Mouse (Mus musculus): ENCODE results near the gene H1fx. TPM values are rescaled to one million over a fixed set of nuclear protein-coding genes. Genes with fewer than 3 reads are reported as not detected.
A peak's percentile ranks its signal among the peaks of the same experiment; 100 is the strongest.
"Not testable (repeated sequence)": the region's sequence is repeated elsewhere in the genome, so short reads cannot be mapped to it uniquely, and the experiment has no call there.

H1fx gene
- 0.45 and 3.4 TPM in 2 replicates for total RNA-seq (2017)

DNA sequence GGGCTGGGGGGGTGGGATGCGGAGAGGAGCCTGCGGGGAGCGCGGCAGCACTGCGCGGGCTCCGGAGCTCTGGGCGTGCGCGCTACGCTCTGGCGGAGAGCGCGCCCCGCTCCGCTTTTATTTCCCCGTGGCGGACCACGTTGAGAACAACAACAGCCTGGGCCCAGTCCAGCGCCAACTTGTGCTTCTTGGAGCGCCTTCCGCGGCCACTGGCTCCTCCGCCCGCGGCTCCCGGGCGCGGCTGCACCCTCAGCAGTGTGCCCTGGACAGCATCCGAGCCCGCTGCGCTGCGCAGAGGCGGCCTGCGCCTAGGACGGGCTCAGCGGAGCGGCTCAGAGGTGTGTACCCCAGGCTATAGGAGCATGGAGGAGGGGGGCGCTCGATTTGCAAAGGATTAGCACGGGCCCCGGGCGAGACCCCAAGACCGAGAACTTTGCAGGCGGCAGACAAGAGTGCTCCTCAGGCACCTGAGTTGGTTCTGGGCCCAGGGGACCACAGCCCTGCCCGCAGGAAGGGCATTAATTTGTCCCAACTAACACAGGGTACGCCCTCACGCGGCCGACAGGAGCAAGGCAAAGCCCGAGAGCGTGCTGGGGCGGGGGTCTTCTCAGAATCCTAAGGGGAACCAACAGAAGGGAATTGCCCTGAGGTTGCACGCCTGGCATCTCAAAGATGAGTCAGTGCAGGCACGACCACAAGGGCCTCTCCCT lies at the start of gene H1fx:
TSS of gene H1fx (minus strand) at position 91 of the 710 bp plus-strand sequence.
- peak; percentile 23 to 42 for ATAC-seq (replicated peaks in 1 of 2; ENCODE audit: insufficient read depth in 1 of 2, low FRiP score in 2 of 2, low TSS enrichment in 1 of 2, low read depth in 1 of 2, poor library complexity in 2 of 2, severe bottlenecking in 2 of 2)

- no peak; a peak in 1 of 4 replicates for ATAC-seq (replicated peaks in 1 of 2; ENCODE audit: insufficient read depth in 1 of 2, low FRiP score in 2 of 2, low TSS enrichment in 1 of 2, low read depth in 1 of 2, poor library complexity in 2 of 2, severe bottlenecking in 2 of 2)
These were observed 49.0 kb upstream of the H1fx start for GRCm38 (mm10) chr6:88030432-88030831.

DNA sequence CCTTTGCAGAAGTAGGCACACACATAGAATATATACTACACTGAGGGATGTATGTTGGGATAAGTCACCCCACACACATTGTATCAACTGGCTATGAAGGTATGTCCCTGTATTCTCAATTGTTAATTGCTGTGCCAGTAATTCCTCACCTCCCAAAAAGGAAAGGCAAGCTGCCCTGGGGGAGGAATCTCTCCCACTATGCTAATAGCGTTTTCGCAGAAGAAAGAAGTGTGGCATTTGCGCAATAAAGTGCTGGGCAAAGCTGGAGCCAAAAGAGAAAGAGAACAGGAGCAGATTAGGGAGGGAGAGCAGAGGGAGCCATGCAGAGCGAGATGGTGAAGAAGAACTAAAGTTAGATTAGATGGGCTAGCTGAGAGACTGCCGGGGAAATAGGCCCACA lies 46.0 kb upstream of the H1fx start:
- ATAC-seq (replicated peaks in 1 of 2; ENCODE audit: insufficient read depth in 1 of 2, low FRiP score in 2 of 2, low TSS enrichment in 1 of 2, low read depth in 1 of 2, poor library complexity in 2 of 2, severe bottlenecking in 2 of 2), result no peak

DNA sequence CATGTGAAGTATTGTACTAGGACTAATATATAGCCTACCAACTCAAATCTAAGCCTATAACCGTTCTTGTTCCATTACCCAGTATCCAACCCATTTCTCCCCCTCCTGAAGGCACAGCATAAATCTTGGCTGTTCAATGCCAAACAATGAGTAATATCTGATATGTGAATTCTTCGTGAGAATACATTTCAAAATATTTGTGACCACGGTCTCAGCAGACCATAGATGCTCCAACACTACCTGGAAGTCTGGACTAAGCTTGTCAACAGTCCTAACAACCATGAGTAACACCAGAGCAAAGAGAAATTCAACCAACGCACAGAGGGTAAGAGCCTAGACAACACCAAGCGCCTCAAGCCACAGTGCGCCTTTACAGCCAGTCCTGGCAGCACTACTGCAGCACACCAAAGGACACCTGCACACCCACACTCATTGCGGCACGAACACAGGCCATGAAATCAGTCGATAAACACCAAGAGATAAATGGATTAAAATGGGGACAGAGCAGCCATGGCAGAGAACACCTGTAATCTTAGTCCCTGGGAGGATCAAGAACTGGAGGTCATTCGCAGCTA lies 42.0 kb upstream of the H1fx start:
- ATAC-seq (replicated peaks in 1 of 2; ENCODE audit: insufficient read depth in 1 of 2, low FRiP score in 2 of 2, low TSS enrichment in 1 of 2, low read depth in 1 of 2, poor library complexity in 2 of 2, severe bottlenecking in 2 of 2), result no peak

DNA sequence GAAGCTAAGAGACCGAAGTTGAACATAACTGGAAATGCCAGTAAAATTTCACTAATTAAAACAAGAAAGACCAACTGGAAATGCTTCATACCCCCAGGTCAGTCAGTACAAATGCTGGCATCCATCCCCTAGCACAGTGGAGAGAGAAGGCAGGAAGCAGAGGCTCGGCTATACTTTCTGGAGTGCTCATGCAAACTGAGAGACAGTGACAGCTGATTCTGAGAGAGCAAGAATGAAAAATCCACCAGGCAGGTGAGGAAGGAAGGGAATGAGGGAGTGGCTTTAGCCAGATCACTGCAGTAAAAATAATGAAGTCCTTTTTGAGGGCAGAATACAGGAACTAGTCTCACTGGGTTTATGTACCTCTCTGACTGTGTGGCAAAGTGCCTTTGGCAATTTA lies 37.7 kb upstream of the H1fx start:
- no peak for ATAC-seq (replicated peaks in 1 of 2; ENCODE audit: insufficient read depth in 1 of 2, low FRiP score in 2 of 2, low TSS enrichment in 1 of 2, low read depth in 1 of 2, poor library complexity in 2 of 2, severe bottlenecking in 2 of 2)

GRCm38 (mm10) chr6:88017821-88018220 lies 36.4 kb upstream of the H1fx start:
- ATAC-seq (replicated peaks in 1 of 2; ENCODE audit: insufficient read depth in 1 of 2, low FRiP score in 2 of 2, low TSS enrichment in 1 of 2, low read depth in 1 of 2, poor library complexity in 2 of 2, severe bottlenecking in 2 of 2), result no peak

DNA sequence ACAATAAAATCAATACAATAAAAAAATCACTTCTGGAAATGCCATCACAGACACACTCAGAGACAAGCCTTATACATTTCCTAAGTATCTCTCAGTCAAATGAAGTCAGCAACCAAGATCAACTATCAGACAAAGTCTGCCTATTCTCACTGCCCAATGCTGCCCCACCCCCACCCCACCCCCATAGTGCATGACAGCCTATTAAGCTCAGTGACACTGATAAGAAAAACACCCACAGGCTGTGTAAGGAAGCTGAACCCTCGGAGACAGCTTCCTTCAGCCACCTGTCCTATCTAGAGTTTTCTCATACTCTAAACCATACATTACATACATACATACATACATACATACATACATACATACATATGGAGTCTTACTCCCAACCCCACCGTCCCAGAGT lies 34.4 kb upstream of the H1fx start:
- ATAC-seq (replicated peaks in 1 of 2; ENCODE audit: insufficient read depth in 1 of 2, low FRiP score in 2 of 2, low TSS enrichment in 1 of 2, low read depth in 1 of 2, poor library complexity in 2 of 2, severe bottlenecking in 2 of 2), result no peak

GRCm38 (mm10) chr6:88013456-88013855 lies 32.0 kb upstream of the H1fx start:
- no peak for ATAC-seq (replicated peaks in 1 of 2; ENCODE audit: insufficient read depth in 1 of 2, low FRiP score in 2 of 2, low TSS enrichment in 1 of 2, low read depth in 1 of 2, poor library complexity in 2 of 2, severe bottlenecking in 2 of 2)

GRCm38 (mm10) chr6:88012601-88013000 lies 31.2 kb upstream of the H1fx start:
- ATAC-seq (replicated peaks in 1 of 2; ENCODE audit: insufficient read depth in 1 of 2, low FRiP score in 2 of 2, low TSS enrichment in 1 of 2, low read depth in 1 of 2, poor library complexity in 2 of 2, severe bottlenecking in 2 of 2), result no peak

- ATAC-seq (replicated peaks in 1 of 2; ENCODE audit: insufficient read depth in 1 of 2, low FRiP score in 2 of 2, low TSS enrichment in 1 of 2, low read depth in 1 of 2, poor library complexity in 2 of 2, severe bottlenecking in 2 of 2), result not testable (repeated sequence)
These were observed 29.7 kb upstream of the H1fx start for GRCm38 (mm10) chr6:88011106-88011505.

- ATAC-seq (replicated peaks in 1 of 2; ENCODE audit: insufficient read depth in 1 of 2, low FRiP score in 2 of 2, low TSS enrichment in 1 of 2, low read depth in 1 of 2, poor library complexity in 2 of 2, severe bottlenecking in 2 of 2), result no peak
These were observed 27.8 kb upstream of the H1fx start for GRCm38 (mm10) chr6:88009209-88009608.

DNA sequence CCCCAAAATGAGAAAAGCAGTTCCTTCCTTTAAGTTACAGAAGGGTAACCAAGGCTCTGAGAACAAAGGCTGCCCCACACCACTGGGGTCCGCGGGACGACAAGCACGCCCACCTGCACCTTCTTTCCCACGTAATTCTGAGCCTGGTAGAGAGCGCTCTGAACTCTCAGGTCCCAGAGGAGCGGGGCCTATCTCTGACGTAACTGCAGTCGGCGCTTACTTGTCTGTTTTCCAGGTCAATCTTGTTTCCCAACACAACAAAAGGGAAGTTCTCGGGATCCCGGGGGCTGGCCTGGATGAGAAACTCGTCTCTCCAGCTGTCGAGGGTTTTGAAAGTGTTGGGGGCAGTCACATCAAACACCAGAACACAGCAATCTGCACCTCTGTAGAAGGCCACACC lies 23.3 kb upstream of the H1fx start:
- ATAC-seq (replicated peaks in 1 of 2; ENCODE audit: insufficient read depth in 1 of 2, low FRiP score in 2 of 2, low TSS enrichment in 1 of 2, low read depth in 1 of 2, poor library complexity in 2 of 2, severe bottlenecking in 2 of 2), result not testable (repeated sequence)

DNA sequence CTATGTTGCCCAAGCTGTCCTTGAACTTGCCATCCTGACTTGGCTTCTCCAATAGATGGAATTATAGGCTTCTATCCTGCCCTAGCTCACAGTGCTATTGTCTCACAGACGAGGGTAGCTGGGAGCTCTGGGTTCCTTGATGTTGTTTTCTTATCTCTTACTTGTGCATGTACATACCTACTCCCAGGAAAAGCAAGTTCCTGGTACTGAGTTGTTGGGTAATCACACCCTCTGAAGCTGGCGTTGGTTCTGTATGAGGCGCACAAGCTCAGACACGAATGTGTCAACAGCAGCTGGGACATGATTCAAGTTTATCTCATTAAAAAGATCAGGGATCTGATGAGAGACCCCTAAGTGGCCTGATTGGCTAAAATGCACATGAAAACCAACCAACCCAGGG lies 22.0 kb upstream of the H1fx start:
- ATAC-seq (replicated peaks in 1 of 2; ENCODE audit: insufficient read depth in 1 of 2, low FRiP score in 2 of 2, low TSS enrichment in 1 of 2, low read depth in 1 of 2, poor library complexity in 2 of 2, severe bottlenecking in 2 of 2), result no peak

DNA sequence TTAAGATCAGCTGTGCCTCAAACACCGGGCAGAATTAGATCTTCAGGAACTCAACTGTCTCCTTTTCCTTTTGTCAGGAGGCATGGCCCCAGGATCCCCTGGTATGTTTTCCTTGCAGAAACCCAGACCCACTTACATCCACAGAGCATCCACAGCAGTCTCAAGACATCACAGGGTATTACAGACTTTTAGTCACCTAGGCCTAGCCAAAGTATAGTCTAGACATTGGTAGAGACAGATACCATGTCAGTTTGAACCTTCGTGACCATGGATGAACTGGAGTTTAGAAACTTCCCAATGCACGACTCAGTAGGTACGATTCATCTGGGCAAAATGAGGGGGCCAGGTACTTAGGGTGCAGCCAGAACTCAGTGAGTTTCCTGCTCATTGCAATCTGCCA lies 16.9 kb upstream of the H1fx start:
- ATAC-seq (replicated peaks in 1 of 2; ENCODE audit: insufficient read depth in 1 of 2, low FRiP score in 2 of 2, low TSS enrichment in 1 of 2, low read depth in 1 of 2, poor library complexity in 2 of 2, severe bottlenecking in 2 of 2), result no peak

DNA sequence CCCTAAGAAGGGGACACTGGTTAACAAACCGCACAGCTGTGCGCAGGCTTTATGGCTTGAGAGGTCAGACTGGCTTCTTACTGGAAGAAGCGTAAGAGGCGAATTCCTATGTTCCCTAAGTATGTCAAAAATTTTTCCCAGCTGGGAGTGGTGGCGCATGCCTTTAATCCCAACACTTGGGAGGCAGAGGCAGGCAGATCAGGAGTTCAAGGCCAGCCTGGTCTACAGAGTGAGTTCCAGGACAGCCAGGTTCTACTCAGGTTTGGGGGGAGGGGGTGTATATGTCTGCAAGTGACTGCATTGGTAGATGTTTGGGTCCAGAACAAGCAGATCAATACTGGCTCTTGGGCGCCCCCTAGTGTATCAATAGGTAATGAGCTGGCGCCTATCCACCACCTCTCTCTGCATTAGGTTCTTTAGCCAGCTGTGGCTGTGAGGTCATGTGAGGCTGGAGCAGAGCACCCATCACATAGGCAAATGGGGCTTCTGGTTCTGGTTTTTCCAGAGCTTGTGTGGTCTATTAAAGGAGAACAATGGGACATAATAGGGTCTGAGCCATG lies 16.3 kb upstream of the H1fx start:
- ATAC-seq (replicated peaks in 1 of 2; ENCODE audit: insufficient read depth in 1 of 2, low FRiP score in 2 of 2, low TSS enrichment in 1 of 2, low read depth in 1 of 2, poor library complexity in 2 of 2, severe bottlenecking in 2 of 2), result peak; percentile 71 to 78

- ATAC-seq (replicated peaks in 1 of 2; ENCODE audit: insufficient read depth in 1 of 2, low FRiP score in 2 of 2, low TSS enrichment in 1 of 2, low read depth in 1 of 2, poor library complexity in 2 of 2, severe bottlenecking in 2 of 2), result no peak
These were observed 15.2 kb upstream of the H1fx start for GRCm38 (mm10) chr6:87996606-87997005.

DNA sequence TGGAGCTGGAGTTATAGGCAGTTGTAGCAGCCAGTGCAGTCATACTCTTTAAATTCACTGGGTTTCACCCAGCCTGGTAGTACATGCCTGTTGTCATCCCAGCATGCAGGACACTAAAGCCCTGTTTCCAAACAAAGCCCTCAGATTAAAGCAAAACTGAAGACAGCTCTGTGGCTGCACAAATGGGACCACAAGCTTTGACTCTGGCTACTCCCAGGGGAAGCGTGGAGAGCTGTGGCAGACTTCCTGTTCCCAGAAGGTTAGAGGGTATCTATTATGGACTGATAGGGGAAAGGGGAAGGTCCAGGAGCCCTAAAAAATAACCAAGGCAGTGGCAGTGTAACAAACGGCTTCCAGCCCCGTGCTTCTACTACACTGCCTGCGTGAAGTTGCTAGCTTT lies 14.1 kb upstream of the H1fx start:
- no peak for ATAC-seq (replicated peaks in 1 of 2; ENCODE audit: insufficient read depth in 1 of 2, low FRiP score in 2 of 2, low TSS enrichment in 1 of 2, low read depth in 1 of 2, poor library complexity in 2 of 2, severe bottlenecking in 2 of 2)

DNA sequence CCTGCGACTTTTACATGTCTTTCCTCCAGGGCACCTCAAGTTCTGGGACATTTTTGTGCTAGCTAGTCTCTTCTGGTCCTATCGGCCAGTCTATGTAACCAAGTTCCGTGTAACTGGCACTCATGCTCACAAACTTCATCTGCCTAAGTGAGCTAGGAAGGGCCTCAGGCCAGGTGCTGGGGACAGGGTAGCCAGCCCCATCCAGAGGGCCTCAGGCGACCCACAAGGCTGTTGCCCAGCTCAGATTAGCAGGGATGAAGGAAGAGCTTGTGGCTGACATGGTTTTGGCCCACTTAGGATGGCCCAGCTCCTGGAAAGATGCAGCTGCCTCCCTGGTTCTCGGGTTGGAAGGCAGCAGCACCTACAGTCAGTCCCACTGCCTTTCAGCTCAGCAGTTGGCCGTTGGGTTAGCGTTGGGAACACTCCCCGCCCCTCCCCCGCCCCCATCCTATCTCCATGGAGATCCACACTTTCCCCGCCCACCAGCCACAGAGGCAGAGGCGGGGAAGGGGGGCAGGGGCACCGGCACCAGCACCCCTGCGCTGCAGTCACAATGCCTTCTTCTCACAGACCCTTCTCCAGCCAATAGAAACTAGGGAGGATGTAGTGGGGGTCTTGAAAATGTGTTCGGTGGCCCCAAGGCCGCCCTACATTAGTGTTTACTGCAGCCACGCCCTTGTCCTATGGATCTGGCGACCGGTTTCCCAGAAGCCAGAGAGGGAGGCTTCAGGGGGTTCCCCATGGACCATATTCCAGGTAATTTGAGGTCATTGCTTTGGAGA lies 12.5 kb upstream of the H1fx start:
- ATAC-seq (replicated peaks in 1 of 2; ENCODE audit: insufficient read depth in 1 of 2, low FRiP score in 2 of 2, low TSS enrichment in 1 of 2, low read depth in 1 of 2, poor library complexity in 2 of 2, severe bottlenecking in 2 of 2), result no peak
